Mouse (Mus musculus): Measurements from ENCODE around the gene Rpl23a. TPM values are rescaled to one million over a fixed set of nuclear protein-coding genes. Genes with fewer than 3 reads are reported as not detected.

The Rpl23a gene
- 100 to 1,000 TPM; 965 to 994 TPM for total RNA-seq (2021)

DNA sequence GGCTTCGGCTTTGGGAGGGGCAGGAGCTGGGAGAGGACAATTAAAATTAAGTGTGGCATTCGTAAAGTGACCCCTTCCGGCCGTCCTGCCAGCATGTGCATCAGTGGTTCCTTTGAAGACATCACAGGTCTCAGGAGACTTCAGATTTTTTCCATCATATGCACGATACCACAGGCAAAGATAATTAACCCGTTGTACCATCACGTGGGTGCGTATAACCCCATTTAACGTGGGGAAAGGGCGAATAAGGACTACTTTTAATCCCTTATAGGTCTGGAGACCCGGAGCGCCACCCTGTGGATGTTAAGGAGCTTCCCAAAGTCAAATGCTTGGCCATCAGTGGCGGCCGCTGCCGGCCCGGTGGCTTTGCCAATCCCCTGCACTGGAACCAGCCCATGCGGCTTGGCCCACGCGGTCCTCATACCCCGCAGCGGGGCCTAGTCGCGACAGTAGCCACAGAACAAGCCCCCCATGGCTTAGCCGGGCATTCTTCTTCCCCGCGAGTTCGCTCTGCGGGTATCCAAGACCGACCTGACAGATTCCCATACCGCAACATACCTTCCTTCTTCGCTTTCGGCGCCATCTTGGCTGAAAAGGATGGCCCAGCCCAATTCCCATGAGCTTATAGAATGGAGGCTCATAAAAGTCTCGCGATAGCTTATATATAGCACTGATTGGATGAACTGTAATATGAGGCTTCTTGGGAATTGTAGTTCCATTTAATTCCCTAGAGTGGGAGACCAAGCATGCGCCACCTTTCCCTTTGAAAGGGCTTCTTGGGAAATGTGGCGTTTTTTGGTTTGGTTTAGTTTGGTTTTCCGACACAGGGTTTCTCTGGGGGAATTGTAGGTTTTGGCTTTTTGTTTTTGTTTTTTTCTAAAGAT, at the start of gene Rpl23a:
Rpl23a (minus strand) TSS at position 624 of the 884 bp plus-strand sequence.
- peak; percentile 88 to 90 for DNase-seq
- intact Hi-C loops (cut with DNase I), result no loop called here

DNA sequence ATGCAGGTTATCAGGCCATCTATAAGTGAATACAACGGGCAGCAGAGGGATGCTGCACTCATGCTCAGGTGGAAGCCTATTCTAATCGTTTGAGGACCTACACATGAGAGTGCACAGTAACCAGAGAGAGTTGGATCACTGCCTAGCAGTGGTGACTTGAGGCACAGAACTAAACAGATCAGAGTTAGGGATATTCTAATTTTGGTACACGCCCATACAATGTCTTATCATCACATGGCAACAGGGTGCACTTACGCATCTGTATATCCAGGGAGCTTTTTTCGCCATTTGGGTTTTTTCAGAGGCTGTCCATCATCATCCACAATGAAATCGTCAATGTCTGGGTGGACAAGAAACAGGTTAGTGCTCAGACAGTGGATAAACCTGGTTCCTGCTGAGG, 48.1 kb upstream of the Rpl23a start:
- no peak for DNase-seq
- intact Hi-C loops (cut with DNase I), result no loop called here

DNA sequence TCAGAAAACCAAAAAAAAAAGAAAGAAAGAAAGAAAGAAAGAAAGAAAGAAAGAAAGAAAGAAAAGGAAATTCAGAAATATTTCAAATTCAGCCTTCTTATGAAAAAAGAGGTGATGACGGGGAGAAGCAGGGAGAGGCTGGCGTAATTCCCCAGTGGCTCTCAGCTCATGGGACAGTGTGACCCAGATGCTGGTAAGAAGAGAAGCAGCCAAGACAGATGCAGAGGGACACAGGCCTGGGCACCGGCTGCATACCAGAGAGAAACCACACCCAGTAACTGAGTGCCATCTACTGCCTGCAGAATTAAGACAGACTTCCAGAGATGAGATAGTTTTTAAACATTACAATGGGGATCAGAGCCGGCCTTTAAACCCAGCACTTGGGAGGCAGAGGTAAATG, 40.2 kb upstream of the Rpl23a start:
- intact Hi-C loops (cut with DNase I), result no loop called here
- DNase-seq, result no peak

DNA sequence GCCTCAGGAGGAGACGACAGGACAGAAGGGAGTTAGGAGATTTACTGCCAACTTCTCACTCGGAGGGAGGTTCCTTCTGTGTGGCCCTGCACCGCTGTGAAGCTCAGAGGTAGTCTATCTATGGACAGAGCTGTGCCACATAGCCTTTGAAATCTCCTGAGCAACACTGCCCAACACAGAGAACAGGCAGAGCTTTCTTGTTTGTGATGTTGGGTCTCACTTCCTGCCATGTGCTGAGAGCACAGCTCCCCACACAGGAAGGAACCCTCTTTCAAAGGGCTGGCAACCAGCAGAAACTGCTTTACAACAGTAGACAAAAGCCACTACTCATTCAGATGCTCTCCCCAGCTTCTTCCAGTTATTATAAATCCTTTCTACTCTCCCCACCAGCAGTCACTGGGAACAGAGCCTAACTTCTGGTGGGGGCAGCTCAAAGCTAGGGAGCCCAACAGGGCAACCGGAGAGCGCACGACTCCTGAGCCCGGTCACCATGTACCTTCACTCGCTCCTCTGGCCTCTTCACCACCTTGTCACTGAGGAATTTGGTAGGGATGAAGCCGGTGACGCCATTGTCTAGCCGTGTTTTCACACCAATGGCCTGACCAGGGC, 32.4 kb upstream of the Rpl23a start:
- no peak for DNase-seq

DNA sequence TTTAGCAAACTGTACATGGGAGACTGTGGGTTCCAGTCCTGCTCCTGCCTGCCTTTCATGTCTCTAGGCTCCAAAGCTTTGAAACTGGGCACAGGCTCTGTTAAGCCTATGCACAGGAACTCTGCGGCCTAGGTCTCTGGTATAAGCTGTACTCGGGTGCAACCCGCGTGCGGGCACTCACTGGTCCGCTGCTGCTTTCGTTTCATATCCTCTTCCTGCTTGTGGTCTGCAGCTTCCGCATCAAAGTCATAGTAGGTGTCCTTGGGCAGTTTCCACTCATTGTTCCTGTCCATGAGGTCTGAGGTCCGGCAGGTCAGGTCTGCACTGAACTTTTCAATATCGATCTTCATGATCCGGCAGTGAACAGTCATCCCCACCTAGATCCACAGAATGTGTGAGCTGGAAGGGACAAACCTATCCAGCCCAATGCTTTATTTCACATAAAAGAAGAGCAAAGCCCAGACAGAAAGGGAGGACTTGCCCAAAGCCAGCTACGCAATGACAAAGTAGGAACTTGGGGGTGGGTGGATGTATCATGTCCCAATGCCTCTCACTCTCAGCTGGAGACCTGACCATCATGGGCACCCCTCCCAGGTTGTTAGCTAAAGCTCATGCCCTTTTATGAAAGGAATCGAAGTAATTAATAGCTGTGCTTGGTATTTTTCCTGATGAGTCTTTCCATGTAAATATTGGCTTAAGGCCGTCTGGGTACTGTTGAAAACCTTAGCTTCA, 29.9 kb upstream of the Rpl23a start:
- intact Hi-C loops (cut with DNase I), result no loop called here

More for the DNA sequence above, 32.4 kb upstream of the Rpl23a start:
- intact Hi-C loops (cut with DNase I), result no loop called here

DNA sequence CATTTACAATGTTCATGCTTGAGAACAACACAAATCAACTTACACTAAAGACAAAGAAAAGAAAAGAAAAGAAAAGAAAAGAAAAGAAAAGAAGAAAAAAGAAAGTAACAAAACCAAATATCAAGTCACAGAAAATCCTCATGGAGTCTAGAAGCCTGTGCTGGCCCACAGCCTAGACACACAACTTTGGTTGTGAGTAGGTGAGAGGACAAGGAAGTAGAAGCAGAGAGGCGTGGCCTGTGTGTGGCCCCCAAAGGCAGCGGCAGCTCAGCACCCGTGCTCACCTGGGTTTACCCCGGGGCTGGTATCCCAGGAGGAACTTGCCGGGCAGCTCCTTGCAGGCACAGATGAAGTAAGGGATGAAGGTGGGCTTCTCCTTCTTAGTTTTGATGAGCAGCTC, 28.1 kb upstream of the Rpl23a start:
- intact Hi-C loops (cut with DNase I), result no loop called here

More for the DNA sequence above, 29.9 kb upstream of the Rpl23a start:
- no peak for DNase-seq

DNA sequence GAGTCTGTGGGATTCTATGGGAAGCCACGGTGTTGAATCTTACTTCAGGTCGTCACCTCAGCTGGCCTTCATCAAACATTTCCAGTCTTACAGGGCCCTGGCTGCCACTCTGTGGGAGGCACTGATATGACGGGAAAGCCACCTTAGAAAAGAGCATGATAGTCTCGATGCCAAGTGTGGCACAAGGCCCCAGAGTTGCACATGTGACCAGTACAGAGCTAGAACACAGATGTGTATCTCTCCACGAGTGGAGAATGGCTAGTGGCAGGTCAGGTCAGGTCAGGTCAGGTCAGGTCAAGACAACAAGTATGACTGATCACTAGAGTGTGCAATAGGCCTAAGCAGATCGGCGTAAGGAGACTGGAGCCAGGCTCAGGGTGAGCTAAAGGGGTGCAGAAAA, 27.2 kb upstream of the Rpl23a start:
- DNase-seq, result peak; percentile 18 to 27
- intact Hi-C loops (cut with DNase I), result no loop called here

More for the DNA sequence above, 28.1 kb upstream of the Rpl23a start:
- DNase-seq, result no peak

DNA sequence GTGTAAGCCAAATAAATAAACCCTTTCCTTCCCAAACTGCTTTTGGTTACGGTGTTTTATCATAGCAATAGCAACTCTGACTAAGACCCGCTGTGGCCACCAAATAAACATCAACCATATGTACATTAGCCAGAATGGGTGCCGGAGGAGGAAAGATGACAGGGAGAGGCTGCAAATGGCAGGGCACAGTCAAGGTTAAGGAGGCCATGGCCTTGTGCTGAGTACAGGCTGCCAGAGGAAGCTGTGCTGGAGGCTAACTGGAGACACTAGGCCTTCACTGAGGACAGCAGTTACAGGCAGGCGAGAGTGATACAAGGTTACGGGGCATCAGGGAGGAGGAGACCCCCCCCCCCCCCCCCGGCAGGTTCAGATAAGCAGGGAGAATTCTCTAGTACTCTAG, 26.5 kb upstream of the Rpl23a start:
- DNase-seq, result no peak

DNA sequence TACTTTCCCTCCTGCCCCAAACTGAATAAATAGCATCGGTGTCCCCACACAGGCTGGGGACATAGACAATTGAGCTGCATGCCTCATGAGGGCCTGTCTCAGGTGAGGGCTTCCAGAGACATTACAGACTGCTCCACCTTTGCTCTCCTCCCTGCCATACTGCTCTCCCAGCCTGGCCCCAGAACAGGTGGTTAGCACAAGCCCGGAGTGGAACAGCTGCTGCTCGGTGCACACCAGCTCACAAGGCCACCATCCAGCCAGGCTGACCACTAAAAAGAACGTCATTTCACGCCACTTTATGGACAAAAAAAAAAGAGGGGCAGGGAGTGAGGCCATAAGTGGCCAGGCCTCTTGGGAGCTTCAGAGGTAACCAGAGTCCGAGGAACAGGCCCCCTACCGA, 23.8 kb upstream of the Rpl23a start:
- intact Hi-C loops (cut with DNase I), result no loop called here

More for the DNA sequence above, 26.5 kb upstream of the Rpl23a start:
- intact Hi-C loops (cut with DNase I), result no loop called here

DNA sequence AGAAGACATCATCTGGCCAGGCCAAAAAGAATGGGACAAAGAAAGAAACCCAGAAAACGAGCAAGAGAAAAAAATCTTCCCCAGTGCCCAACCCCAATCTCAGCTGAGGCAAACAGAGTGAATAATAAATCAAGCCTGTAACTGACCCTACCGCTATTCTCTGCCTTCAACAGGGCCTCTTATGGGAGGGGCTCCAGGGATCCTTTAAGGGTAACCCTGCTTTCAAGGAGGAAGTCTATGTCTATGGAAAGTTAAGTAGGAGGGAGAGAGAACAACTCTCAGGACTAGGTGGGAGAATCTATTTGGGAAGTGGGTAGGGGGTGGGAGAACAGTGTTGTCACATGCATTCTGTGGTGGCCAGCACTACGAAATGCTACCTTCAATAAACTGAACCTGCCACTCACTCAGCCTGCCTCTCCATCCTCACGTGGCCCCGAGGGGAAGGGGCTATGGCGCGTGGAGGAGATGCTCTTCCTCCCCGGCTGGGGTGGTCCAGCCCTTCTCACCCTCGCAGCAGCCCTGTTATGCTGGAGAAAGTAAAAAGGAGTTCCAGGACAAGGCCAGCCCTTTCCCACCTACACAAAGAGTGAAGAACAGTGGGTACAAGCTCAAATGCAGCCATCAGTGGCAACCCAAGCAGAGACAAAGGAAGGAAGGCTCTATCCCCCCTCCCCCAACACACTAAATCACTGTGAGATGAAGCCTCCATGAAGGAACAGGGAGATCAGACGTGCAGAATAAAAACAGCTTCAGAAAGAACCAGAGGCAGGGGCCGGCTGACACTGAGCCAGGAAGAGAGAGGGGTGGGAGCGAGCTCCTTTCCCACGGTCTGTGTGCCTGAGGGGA, 22.2 kb upstream of the Rpl23a start:
- no peak for DNase-seq
- intact Hi-C loops (cut with DNase I), result no loop called here

More for the DNA sequence above, 23.8 kb upstream of the Rpl23a start:
- no peak for DNase-seq

DNA sequence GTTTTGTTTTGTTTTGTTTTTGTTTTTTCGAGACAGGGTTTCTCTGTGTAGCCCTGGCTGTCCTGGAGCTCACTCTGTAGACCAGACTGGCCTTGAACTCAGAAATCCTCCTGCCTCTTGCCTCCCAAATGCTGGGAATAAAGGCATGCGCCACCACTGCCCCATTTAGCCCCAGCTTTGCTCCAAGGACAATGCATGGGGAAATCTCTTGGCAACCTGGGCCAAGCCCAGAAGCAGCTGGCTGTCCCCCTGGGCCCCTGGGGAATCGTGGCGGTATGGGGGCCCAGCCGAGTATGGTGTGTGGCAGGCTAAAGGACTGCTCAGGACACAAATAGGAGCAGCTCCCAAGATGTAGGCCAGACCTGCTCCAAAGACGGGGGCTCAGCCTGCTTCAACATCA, 20.9 kb upstream of the Rpl23a start:
- DNase-seq, result no peak
- intact Hi-C loops (cut with DNase I), result no loop called here

DNA sequence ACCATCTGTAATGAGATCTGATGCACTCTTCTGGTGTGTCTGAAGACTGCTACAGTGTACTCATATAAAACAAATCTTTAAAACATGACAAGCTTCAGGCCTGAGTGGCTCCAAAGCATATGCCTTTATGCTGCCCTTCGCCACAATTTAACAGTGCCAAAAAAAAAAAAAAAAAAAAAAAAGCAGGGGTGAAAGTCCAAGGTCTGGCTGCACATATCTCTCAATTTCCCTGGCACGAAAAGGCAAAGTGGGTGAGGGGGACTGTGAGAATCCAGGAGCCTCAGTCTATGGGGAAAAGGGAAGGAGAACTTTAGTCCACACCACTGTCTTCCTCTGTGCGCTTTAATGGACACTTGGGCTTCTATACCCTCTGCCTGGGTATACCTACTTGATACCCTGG, 19.0 kb upstream of the Rpl23a start:
- DNase-seq, result no peak
- intact Hi-C loops (cut with DNase I), result no loop called here

DNA sequence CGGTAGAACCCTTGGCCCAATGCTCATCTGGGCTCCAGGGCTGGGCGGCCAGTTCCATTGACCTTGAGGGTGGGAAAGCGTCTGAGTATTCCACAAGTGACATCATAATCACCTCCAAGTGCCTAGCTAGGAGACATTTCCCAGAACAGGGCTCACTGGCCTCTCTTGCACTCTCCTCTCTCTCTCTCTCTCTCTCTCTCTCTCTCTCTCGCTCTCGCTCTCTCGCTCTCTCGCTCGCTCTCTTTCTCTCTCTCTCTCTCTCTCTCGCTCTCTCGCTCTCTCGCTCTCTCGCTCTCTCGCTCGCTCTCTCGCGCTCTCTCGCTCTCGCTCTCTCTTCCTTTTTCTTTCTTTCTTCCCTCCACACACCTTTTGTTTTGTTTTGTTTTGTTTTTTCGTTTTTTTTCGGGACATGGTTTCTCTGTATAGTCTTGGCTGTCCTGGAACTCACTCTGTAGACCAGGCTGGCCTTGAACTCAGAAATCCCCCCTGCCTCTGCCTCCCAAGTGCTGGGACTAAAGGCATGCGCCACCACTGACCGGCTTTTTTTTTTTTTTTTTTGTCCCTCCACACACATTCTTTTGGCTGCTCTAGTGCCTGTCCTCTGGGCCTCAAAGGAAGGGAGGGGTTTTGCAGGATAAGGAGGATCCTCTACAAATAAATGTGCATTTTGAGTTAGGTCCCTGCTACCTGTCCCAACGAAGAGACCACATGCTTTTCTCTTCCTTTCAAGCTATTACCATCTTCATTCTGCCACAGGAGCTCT, 11.9 kb upstream of the Rpl23a start:
- intact Hi-C loops (cut with DNase I), result no loop called here
- no peak for DNase-seq

DNA sequence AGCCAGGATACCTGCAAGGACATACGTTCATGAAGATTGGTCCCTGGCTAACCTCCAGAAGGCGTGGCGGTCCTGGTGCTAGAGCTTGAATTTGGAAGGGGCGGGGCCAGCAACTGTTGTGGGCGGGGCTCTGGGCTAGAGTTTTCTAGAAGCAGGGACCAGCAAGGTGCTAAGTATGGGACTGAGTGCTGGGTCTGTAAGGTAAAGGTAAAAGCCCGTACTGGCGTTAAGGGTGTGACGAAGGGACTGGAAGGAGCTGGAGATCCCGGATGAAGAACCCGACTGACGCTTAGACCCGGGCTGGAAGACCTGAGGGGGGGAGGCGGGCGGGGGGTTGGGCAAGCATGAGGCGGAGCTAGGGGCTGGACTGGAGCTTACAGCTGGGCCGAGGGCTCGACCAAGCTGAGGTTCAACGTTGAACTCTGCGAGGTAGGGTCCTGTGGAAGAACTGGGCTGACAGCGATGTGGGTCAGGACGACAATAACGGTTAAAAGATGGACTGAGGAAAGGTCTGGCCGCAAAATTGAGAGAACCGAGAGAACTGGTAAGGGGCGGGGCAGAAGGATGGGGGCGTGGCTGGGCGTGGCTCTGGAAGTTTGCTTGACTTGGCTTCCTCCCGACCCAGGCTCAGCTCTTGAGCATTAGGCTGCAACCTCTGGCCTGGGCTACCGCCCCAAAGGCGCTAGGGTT, 11.2 kb upstream of the Rpl23a start:
- DNase-seq, result peak; percentile 78 to 86
- intact Hi-C loops (cut with DNase I), result no loop called here

DNA sequence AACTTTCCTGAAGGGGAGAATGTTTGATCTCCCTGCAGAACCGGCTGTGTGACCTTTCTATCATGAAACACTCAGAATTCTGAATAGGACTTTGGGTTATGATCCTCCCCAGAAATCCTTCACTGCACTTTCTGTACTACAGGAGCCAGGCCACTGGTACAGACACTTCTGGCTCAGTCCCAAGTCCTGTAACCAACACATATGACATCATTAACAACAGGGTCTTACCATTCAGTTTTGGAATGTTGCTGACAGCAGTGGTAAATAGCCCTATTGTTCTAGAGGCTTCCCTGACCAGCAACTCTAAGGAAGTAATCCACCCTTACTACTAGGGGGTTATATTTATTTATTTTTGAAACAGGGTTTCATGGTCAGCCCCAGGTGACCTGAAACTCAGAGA, 9.7 kb upstream of the Rpl23a start, which contains the start of gene Proca1:
Proca1 (plus strand) TSS at position 280 of the 400 bp plus-strand sequence.
- DNase-seq, result no peak
- intact Hi-C loops (cut with DNase I), result no loop called here

DNA sequence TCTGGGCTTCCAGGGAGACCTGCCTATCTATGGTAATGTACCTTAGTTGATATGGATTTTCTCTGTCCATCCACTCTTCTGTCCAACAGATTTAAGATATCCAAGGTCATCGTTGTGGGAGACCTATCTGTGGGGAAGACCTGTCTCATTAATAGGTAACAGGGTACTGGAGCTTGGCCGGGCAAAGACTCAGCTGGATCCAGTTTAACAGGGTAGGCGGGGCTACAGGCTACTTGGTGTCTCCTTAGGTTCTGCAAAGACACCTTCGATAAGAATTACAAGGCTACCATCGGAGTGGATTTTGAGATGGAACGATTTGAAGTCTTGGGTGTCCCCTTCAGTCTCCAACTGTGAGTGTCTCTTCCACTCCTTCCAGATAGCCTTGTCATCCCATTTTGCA, 6.7 kb upstream of the Rpl23a start:
- DNase-seq, result no peak
- intact Hi-C loops (cut with DNase I), result no loop called here

DNA sequence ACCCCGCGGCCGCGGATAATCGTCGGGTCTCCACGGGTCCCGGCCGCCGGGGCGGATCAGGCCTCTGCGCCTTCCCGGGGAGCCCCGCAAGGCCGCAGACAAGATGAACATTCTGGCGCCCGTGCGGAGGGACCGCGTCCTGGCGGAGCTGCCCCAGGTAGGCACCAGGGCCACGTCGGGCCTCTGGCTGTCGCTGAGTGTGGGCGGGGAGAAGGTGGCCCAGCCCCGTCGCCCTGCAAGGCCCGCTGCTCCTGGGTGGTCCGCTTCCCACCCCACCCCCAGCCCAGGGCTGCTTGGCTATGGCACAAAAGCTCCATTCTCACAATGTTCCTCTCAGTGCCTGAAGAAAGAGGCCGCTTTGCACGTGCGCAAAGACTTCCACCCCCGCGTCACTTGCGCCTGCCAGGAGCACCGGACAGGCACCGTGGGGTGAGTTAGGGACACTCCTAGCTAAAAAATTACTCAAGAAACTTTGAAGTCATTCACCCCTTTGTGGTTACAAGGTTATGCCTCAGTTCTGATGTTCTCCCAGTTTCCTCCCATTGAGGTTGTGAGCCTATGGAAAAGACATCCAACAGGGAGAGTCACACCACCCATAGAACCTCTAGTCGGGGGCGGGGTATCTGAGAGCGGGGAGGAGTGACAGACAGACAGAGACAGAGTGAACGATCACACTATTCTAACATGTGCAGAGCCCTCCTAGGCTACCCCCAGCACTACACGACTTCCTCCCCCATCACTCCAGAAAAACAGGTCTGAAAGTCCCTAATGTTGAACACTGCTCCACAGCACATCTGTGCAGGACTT, 6.1 kb upstream of the Rpl23a start:
- DNase-seq, result peak; percentile 75 to 83
- intact Hi-C loops (cut with DNase I), result no loop called here

Data from heart, postnatal 10 days (tissue).